Mouse (Mus musculus): Measurements from ENCODE around the gene Zfp763.
A peak's percentile ranks its signal among the peaks of the same experiment; 100 is the strongest.
"Not testable (repeated sequence)": the region's sequence is repeated elsewhere in the genome, so short reads cannot be mapped to it uniquely, and the experiment has no call there.

The Zfp763 gene

GRCm38 (mm10) chr17:33032900-33033891 lies at the start of gene Zfp763:
TSS of gene Zfp763 (minus strand) at chr17:33033402.
- DNase-seq, result peak; percentile 82 to 88

GRCm38 (mm10) chr17:33067958-33068357 lies 34.8 kb upstream of the Zfp763 start, which contains the start of gene 4921501E09Rik:
TSS of gene 4921501E09Rik (minus strand) at chr17:33068058.
- DNase-seq, result no peak

GRCm38 (mm10) chr17:33063001-33063400 lies 29.8 kb upstream of the Zfp763 start:
- no peak for DNase-seq

GRCm38 (mm10) chr17:33058791-33059190 lies 25.6 kb upstream of the Zfp763 start:
- DNase-seq, result no peak

GRCm38 (mm10) chr17:33032376-33032775 lies 826 bp downstream of the Zfp763 start:
- no peak for DNase-seq

GRCm38 (mm10) chr17:33020434-33020833 lies 12.8 kb downstream of the Zfp763 start:
- not testable (repeated sequence) for DNase-seq

- DNase-seq, result no peak
Observed at GRCm38 (mm10) chr17:33008337-33008736, 24.9 kb downstream of the Zfp763 start.

- no peak for DNase-seq
Observed at GRCm38 (mm10) chr17:32998492-32998891, 34.7 kb downstream of the Zfp763 start.

GRCm38 (mm10) chr17:32992699-32993474 lies 40.3 kb downstream of the Zfp763 start, which contains the start of gene Zfp952:
TSS of gene Zfp952 (plus strand) at chr17:32993129.
- peak; percentile 90 to 92 for DNase-seq

GRCm38 (mm10) chr17:32991965-32992698 lies 41.1 kb downstream of the Zfp763 start:
- no peak for DNase-seq

GRCm38 (mm10) chr17:32986301-32986700 lies 46.9 kb downstream of the Zfp763 start:
- no peak for DNase-seq

- no peak for DNase-seq
Observed at GRCm38 (mm10) chr17:32981361-32981760, 51.8 kb downstream of the Zfp763 start.

Measured in kidney, adult 8-10 months (tissue).